Mouse (Mus musculus) liver, embryonic 15.5 days (tissue): ENCODE results near the gene Erbb2. TPM values are rescaled to one million over a fixed set of nuclear protein-coding genes. Genes with fewer than 3 reads are reported as not detected.

Experiments used
- ATAC-seq: fragments of 200-750 bp; cut with Nextera tagmentation; 2 replicates; pipeline ENCODE4 v1.8.0; 2017; ENCODE audit warnings: moderate number of reproducible peaks, mild to moderate bottlenecking, moderate library complexity; ENCODE audit not compliant: insufficient read depth
- H3K27ac ChIP-seq: fragments of 300-500 bp; sonication (generic); replicated peaks from 2 replicates; pipeline ENCODE4 v1.5.1; 2015; ENCODE audit warnings: mild to moderate bottlenecking, inconsistent platforms
- H3K27me3 ChIP-seq: fragments of 300-500 bp; sonication (generic); 2 replicates; pipeline ENCODE4 v1.6.1; 2015; ENCODE audit warnings: mild to moderate bottlenecking, inconsistent platforms
- H3K36me3 ChIP-seq: fragments of 300-500 bp; sonication (generic); replicated peaks from 2 replicates; pipeline ENCODE4 v1.6.1; 2015; ENCODE audit warnings: moderate library complexity, mild to moderate bottlenecking, inconsistent platforms
- H3K4me1 ChIP-seq: fragments of 300-500 bp; sonication (generic); replicated peaks from 2 replicates; pipeline ENCODE4 v1.6.1; 2015; ENCODE audit warnings: inconsistent platforms
- H3K4me2 ChIP-seq: fragments of 300-500 bp; sonication (generic); 2 replicates; pipeline ENCODE4 v1.6.1; 2015; ENCODE audit warnings: moderate library complexity, mild to moderate bottlenecking, inconsistent platforms
- H3K4me3 ChIP-seq: fragments of 300-500 bp; sonication (generic); replicated peaks from 2 replicates; pipeline ENCODE4 v1.5.1; 2015; ENCODE audit warnings: mild to moderate bottlenecking, inconsistent platforms
- H3K9ac ChIP-seq: fragments of 300-500 bp; sonication (generic); 2 replicates; pipeline ENCODE4 v1.6.1; 2015; ENCODE audit warnings: moderate library complexity, mild to moderate bottlenecking, inconsistent platforms
- H3K9me3 ChIP-seq: fragments of 300-500 bp; sonication (generic); replicated peaks from 2 replicates; pipeline ENCODE4 v1.6.1; 2016; ENCODE audit warnings: inconsistent platforms
- WGBS: fragments of 180-500 bp; shearing (Covaris S2); methylation state at CpG from one replicate; pipeline ENCODE4 v1.1.7; 2015; ENCODE audit warnings: mixed read lengths; ENCODE audit not compliant: insufficient replicate concordance; 5-methylcytosine and 5-hydroxymethylcytosine counted together
- polyA plus RNA-seq: library from polyadenylated mRNA; unstranded; fragments of >200 nt; fragmentation: Nextera tagmentation; extraction: Ambion mirVana; gene quantifications from 2 replicates; pipeline ENCODE4 v1.2.1, GENCODE M21; 2015

The Erbb2 gene
- polyA plus RNA-seq: 2.0 and 2.3 TPM in 2 replicates

DNA sequence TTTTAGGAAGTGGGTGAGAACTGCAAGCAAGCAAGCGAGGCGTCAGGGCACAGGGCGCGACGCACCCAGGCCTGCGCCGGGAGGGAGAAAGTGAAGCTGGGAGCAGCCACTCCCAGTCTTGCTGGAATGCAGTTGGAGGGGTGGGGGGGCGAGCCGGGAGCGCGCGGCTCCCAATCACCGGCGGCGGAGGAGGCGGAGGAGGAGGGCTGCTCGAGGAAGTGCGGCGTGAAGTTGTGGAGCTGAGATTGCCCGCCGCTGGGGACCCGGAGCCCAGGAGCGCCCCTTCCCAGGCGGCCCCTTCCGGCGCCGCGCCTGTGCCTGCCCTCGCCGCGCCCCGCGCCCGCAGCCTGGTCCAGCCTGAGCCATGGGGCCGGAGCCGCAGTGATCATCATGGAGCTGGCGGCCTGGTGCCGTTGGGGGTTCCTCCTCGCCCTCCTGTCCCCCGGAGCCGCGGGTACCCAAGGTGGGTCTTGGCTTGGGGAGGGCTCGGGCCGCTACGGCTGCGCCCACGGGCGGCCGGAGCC, at the start of gene Erbb2:
TSS of gene Erbb2 (plus strand) at position 198 of the 524 bp plus-strand sequence.
- no peaks in the 10 kb centered on the region for H3K36me3 ChIP-seq
- peak within 1 kb of the TSS; percentile 63 for H3K4me2 ChIP-seq
- peaks cover 81% of the 10 kb centered on the region for H3K27me3 ChIP-seq
- peak within 1 kb of the TSS; percentile 58 for H3K4me3 ChIP-seq
- WGBS: under 1% methylated on average over 46 of the region's 49 CpGs
- peak within 1 kb of the TSS; percentile 30; the same call in 1 of the 2 replicates for H3K9ac ChIP-seq
- H3K4me1 ChIP-seq: peaks cover 13% of the 10 kb centered on the region; the same call in 1 of the 2 replicates
- ATAC-seq: peak; percentile 58
- H3K27ac ChIP-seq: peak within 1 kb of the TSS; percentile 29; the same call in 1 of the 2 replicates
- H3K9me3 ChIP-seq: no peaks in the 10 kb centered on the region

DNA sequence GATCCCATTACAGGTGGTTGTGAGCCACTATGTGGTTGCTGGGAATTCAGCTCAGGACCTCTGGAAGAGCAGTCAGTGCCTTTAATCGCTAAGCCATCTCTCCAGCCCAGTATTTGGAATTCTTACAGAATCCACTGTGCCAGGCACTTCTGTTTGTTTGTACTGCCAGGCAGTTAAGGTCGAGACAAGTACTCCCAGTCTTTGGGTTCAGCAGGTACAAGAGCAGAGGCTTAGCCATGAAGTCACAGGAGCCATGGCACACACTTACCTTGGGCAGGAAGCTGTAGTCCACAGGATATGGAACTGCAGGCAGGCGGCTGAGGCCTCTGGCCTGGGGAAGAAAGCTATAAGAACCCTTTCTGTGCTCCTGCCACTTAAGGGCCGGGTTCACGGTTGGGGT, 48.5 kb upstream of the Erbb2 start:
- ATAC-seq: no peak
- Histone ChIP-seq H3K27me3 (no peaks in the 10 kb centered on the region), H3K36me3 (no peaks in the 10 kb centered on the region), H3K4me2 (no peak overlapping the region), H3K27ac (no peak overlapping the region), H3K4me3 (no peak overlapping the region), H3K9me3 (no peaks in the 10 kb centered on the region), H3K4me1 (peaks cover 52% of the 10 kb centered on the region), H3K9ac (no peak overlapping the region)
- 69% methylated on average over 5 of the region's 5 CpGs for WGBS

DNA sequence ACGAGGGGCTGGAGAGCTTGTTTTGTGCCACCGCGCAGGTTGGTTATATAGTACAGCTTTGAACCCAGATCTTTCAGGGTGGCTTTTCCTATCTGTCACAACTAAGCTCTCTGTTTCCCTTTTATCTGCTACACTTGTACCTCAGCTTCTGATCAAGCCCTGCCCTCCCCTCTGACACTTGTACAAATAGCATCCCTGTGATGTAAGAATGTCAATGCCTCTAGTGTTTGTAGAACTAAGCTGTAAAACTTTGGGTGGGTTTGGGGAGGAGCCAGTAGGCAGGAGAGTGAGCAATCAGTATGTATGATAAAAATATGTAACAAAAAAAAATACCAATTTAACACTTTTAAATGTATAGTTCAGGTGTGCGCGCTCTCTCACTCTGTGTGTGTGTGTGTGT, 47.9 kb upstream of the Erbb2 start:
- Histone ChIP-seq H3K9me3 (no peaks in the 10 kb centered on the region), H3K27ac (no peak overlapping the region), H3K36me3 (no peaks in the 10 kb centered on the region), H3K27me3 (no peaks in the 10 kb centered on the region), H3K4me1 (peaks cover 46% of the 10 kb centered on the region), H3K4me2 (no peak overlapping the region), H3K4me3 (no peak overlapping the region), H3K9ac (no peak overlapping the region)
- ATAC-seq: no peak
- 82% methylated on average over 5 of the region's 5 CpGs for WGBS

DNA sequence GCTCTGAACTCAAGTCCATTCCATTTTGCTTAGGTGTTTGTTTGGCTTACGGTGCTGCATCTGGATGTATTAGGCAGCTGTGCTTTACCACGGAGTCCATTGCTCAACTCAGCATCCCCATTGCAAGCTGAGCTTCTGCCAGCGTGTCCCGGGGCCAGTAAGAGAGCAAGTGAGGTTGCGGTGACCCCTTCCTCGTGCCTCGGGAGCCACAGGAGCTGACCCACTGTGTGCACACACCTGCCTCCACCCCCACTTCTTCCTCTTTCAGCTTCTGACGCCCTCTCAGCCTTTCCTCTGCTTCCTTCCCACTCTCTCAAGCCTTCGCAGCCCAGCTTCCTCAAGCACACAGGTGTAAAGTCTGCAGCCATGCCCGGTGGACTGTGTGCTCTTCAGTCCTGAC, 46.0 kb upstream of the Erbb2 start:
- Histone ChIP-seq H3K4me1 (peaks cover 29% of the 10 kb centered on the region), H3K4me2 (no peak overlapping the region), H3K27me3 (no peaks in the 10 kb centered on the region), H3K36me3 (no peaks in the 10 kb centered on the region), H3K4me3 (no peak overlapping the region), H3K9ac (no peak overlapping the region), H3K9me3 (no peaks in the 10 kb centered on the region), H3K27ac (no peak overlapping the region)
- ATAC-seq: no peak
- WGBS: 44% methylated on average over 10 of the region's 10 CpGs

DNA sequence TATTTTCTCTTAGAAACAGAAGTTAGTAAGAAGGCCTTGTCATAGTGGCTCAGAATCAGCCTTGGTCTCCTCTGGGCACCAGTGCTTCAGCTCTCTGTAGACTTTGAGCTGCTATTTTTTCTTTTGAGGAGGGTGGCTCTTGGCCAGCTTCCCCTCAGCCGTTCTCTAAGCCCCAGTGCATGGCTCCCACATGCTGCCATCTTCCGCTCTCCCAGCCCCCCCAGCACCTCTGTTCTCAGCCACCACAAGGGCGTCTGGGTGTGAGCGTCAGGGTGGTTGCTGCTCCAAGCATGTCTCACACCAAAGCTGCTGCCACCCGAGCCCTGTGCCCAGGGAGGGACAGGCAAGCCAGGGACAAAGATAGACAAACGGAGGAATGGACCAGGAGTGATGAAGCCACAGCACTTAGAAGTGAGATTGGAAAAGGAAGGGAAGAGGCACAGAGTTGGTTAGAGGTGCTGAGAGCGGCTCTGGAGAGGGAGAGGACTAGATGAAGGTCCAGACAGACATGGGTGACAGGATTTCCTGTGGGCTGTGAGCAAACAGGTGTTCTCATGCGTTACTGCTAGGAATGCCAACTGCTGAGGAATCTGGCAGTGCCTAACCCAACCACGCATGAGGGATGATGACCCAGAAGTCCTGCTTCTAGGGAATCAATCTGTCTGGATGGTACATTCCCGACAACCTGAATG, 45.0 kb upstream of the Erbb2 start:
- Histone ChIP-seq H3K9ac (no peak overlapping the region), H3K27me3 (no peaks in the 10 kb centered on the region), H3K4me1 (peaks cover 19% of the 10 kb centered on the region), H3K27ac (no peak overlapping the region), H3K9me3 (no peaks in the 10 kb centered on the region), H3K36me3 (no peaks in the 10 kb centered on the region), H3K4me2 (no peak overlapping the region), H3K4me3 (no peak overlapping the region)
- ATAC-seq: no peak
- WGBS: 60% methylated on average over 10 of the region's 10 CpGs

DNA sequence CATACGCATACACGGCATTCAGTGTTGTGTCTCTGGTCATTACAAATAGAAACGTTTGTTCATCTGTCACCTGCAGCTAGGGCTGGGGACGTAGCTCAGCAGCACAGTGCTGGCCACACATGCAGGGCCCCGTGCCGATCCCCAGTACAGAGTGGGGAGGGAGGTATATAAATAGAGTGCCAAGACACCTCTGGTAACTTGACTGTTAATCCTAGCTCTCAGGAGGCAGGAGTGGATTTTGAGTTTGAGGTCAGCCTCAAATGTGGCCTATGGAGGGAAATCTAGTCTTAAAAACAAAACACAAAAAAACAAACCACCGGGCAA, 44.4 kb upstream of the Erbb2 start:
- no peak overlapping the region for H3K4me2 ChIP-seq
- ATAC-seq: no peak
- H3K27ac ChIP-seq: no peak overlapping the region
- H3K27me3 ChIP-seq: no peaks in the 10 kb centered on the region
- 0 out of 2 replicates have a peak, but pooled peaks cover 2% of the 10 kb centered on the region for H3K36me3 ChIP-seq
- no peak overlapping the region for H3K4me3 ChIP-seq
- no peaks in the 10 kb centered on the region for H3K9me3 ChIP-seq
- no peak overlapping the region for H3K9ac ChIP-seq
- WGBS: 74% methylated on average over 7 of the region's 7 CpGs
- peaks cover 14% of the 10 kb centered on the region for H3K4me1 ChIP-seq

DNA sequence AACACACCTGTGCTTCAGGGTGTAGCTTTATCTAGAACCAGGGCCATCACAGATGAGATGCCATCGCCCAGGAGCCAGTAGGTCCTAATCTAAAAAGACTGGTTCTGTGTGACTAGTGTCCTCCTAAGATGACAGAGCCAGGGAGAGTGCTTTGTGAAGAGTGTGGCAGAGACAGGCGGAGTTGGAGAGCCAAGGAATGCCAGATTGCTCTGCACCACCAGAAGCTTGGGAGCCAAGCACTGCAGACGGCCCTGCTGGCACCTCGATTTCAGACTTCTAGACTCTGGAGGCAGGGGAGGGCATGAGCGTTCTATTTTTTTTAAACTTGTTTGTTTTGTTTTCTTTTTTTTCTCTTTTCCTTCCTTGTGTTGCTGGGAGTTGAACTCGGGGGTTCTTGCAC, 42.9 kb upstream of the Erbb2 start:
- H3K9ac ChIP-seq: no peak overlapping the region
- peaks cover 6% of the 10 kb centered on the region for H3K4me1 ChIP-seq
- WGBS: 69% methylated on average over 6 of the region's 6 CpGs
- no peaks in the 10 kb centered on the region for H3K27me3 ChIP-seq
- ATAC-seq: no peak
- no peak overlapping the region for H3K27ac ChIP-seq
- no peak overlapping the region for H3K4me2 ChIP-seq
- no peaks in the 10 kb centered on the region for H3K9me3 ChIP-seq
- 0 out of 2 replicates have a peak, but pooled peaks cover 8% of the 10 kb centered on the region for H3K36me3 ChIP-seq
- H3K4me3 ChIP-seq: no peak overlapping the region

DNA sequence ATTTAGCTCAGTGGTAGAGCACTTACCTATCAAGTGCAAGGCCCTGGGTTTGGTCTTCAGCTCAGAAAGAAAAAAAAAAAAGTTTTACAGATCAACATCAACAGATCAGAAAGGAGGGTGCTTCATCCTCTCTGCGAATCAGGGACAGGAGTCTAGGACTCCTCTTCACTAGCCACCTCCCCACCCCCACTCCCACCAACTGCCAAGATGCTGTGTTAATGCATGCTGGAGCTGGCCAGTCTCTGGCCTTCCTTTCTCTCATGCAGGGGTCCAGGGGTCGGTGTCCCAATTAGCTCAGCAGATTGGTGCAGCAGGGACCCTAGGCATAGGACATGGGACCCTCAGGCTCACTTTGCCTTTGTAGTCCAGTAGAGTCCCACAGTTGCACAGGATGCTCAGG, 41.7 kb upstream of the Erbb2 start:
- 62% methylated on average over 2 of the region's 2 CpGs for WGBS
- H3K9me3 ChIP-seq: no peaks in the 10 kb centered on the region
- peaks cover 20% of the 10 kb centered on the region for H3K36me3 ChIP-seq
- H3K9ac ChIP-seq: no peak overlapping the region
- no peak for ATAC-seq
- H3K4me1 ChIP-seq: peaks cover 6% of the 10 kb centered on the region
- no peaks in the 10 kb centered on the region for H3K27me3 ChIP-seq
- no peak overlapping the region for H3K27ac ChIP-seq
- no peak overlapping the region for H3K4me3 ChIP-seq
- no peak overlapping the region for H3K4me2 ChIP-seq

DNA sequence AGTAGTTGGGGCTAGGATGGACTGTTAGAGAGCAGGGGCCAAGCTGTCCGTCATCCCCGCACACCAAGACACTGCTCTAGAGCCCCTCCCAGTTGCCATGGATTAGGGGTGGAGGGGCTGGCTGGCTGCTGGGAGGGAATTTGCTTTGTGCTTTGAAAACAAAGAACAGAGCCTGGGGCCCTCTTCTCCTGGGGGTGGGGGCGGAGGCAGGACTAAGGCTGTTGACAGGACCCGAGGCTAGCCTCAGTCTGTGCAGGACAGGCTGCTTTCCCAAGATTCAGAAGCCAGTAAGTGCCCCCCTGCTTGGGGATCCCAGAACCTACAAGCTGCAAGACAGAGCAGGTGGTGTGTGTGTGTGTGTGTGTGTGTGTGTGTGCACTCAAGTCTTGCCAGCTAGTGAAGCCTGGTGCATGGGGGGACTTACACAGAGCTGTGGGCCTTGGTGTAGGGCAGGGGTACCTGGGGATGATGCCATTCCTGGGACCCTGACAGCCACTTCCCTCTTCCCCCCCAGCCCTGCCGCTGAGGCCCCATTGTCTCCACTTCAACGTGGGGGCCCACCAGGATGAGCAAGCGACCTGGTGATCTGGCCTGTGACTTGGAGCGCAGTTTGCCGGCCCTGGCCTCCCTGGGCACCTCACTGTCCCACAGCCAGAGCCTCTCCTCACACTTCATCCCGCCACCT, 40.6 kb upstream of the Erbb2 start:
- 57% methylated on average over 10 of the region's 10 CpGs for WGBS
- no peak for ATAC-seq
- no peak overlapping the region for H3K4me2 ChIP-seq
- peaks cover 31% of the 10 kb centered on the region for H3K36me3 ChIP-seq
- H3K27me3 ChIP-seq: no peaks in the 10 kb centered on the region
- H3K27ac ChIP-seq: no peak overlapping the region
- H3K4me3 ChIP-seq: no peak overlapping the region
- H3K9ac ChIP-seq: no peak overlapping the region
- peaks cover under 1% of the 10 kb centered on the region; the same call in 1 of the 2 replicates for H3K4me1 ChIP-seq
- no peaks in the 10 kb centered on the region for H3K9me3 ChIP-seq

DNA sequence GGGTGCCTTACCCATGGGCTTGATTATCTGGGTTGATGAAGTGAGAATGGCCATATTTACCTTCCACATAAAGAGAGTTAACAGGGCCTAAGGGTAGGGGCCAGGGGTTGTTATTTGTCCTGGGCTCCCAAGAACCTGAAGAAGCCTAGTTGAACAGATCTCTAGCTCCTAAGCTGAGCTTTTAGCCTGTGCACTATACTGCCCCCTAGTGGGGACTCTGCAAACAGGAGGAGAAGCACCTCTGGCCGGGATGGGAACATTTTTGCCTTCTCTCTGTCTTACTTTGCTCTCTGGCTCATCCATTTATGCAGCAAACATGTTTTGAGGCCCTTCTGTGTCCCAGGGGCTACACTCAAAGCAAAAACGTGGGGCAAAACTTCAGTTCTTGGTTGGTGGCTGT, 39.9 kb upstream of the Erbb2 start:
- H3K4me1 ChIP-seq: no peaks in the 10 kb centered on the region; the same call in 1 of the 2 replicates
- peaks cover 38% of the 10 kb centered on the region for H3K36me3 ChIP-seq
- H3K4me3 ChIP-seq: no peak overlapping the region
- H3K9ac ChIP-seq: no peak overlapping the region
- H3K9me3 ChIP-seq: no peaks in the 10 kb centered on the region
- no peak for ATAC-seq
- no peaks in the 10 kb centered on the region for H3K27me3 ChIP-seq
- 4% methylated on average over 2 of the region's 2 CpGs for WGBS
- no peak overlapping the region for H3K27ac ChIP-seq
- H3K4me2 ChIP-seq: no peak overlapping the region

DNA sequence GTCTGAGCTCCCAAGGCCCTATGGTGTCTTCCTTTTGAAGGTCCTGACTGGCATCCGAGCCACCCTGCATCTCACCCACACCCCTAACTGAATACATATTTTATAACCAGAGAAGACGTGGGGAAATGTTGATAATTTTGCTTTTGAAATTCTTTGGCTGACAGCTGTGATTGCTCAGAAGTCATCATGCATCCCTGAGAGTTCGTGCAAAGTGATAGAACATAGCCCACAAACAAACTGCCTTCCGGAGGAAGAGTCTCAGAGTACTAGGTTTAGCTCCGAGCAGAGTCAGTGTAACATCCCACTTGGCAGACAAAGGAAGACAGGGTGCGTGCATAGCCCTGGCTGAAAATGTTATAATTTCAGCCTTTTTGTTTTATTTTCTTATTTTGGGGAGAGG, 39.0 kb upstream of the Erbb2 start:
- Histone ChIP-seq H3K36me3 (peaks cover 46% of the 10 kb centered on the region), H3K4me3 (no peak overlapping the region), H3K4me2 (no peak overlapping the region), H3K27me3 (no peaks in the 10 kb centered on the region), H3K9me3 (no peaks in the 10 kb centered on the region), H3K4me1 (no peaks in the 10 kb centered on the region; the same call in 1 of the 2 replicates), H3K27ac (no peak overlapping the region), H3K9ac (no peak overlapping the region)
- WGBS: 71% methylated on average over 6 of the region's 6 CpGs
- no peak for ATAC-seq
